ENCODE assay signal across 10 mouse cellular contexts in genomic region chr16:8595411-8595810, GRCm38 (mm10). TPM values are rescaled to one million over a fixed set of nuclear protein-coding genes. Genes with fewer than 3 reads are reported as not detected.
DNase-seq lines count a peak whose midpoint lies in the region; ATAC-seq and TF ChIP-seq lines count a peak whose summit lies in the region.
"Had no signal": no experiment of that assay in that cellular context is flagged by ENCODE, and none has a peak within 500 bp of the region (broad histone marks: within the 10 kb centered on the region; RNA-seq: fewer than 3 reads in every experiment).

No protein-coding gene starts in this region.

- no peaks in the 10 kb centered on the region for H3K27me3 ChIP-seq in forebrain, embryonic 14.5 days (replicated peaks; ENCODE audit: control insufficient read depth, insufficient read depth, low read length)
- no peaks in the 10 kb centered on the region for H3K27me3 ChIP-seq in forebrain, embryonic 11.5 days (ENCODE audit: control insufficient read depth, insufficient read depth, low read length)
- no peaks in the 10 kb centered on the region for H3K27me3 ChIP-seq in midbrain, postnatal 0 days (ENCODE audit: insufficient read depth, low read length)
- no peaks in the 10 kb centered on the region for H3K27me3 ChIP-seq in midbrain, embryonic 11.5 days (ENCODE audit: control insufficient read depth, insufficient read depth, low read length)
- H3K27me3 ChIP-seq: liver, embryonic 15.5 days had no signal

- no peak overlapping the region for H3K4me3 ChIP-seq in forebrain, embryonic 14.5 days (ENCODE audit: low read depth, low read length)
- no peak overlapping the region for H3K4me3 ChIP-seq in forebrain, embryonic 11.5 days (ENCODE audit: low read depth, low read length)
- H3K4me3 ChIP-seq in midbrain, postnatal 0 days (ENCODE audit: low read depth, low read length): no peak overlapping the region
- H3K4me3 ChIP-seq in midbrain, embryonic 11.5 days (ENCODE audit: low read depth, low read length): no peak overlapping the region
- H3K4me3 ChIP-seq: gastrocnemius, adult 2 months; liver, embryonic 15.5 days had no signal

- H3K4me2 ChIP-seq in forebrain, embryonic 14.5 days (ENCODE audit: low read length): no peak overlapping the region
- no peak overlapping the region for H3K4me2 ChIP-seq in forebrain, embryonic 11.5 days (ENCODE audit: low read depth, low read length, severe bottlenecking)
- H3K4me2 ChIP-seq in midbrain, postnatal 0 days (ENCODE audit: low read depth, low read length, poor library complexity, severe bottlenecking): no peak overlapping the region
- no peak overlapping the region for H3K4me2 ChIP-seq in midbrain, embryonic 11.5 days
- H3K4me2 ChIP-seq: liver, embryonic 15.5 days had no signal

- H3K36me3 ChIP-seq in forebrain, embryonic 14.5 days (ENCODE audit: control insufficient read depth, insufficient read depth, low read length): no peaks in the 10 kb centered on the region
- H3K36me3 ChIP-seq in forebrain, embryonic 11.5 days (ENCODE audit: control insufficient read depth, insufficient read depth, low read length): no peaks in the 10 kb centered on the region
- no peaks in the 10 kb centered on the region for H3K36me3 ChIP-seq in midbrain, postnatal 0 days (ENCODE audit: insufficient read depth, low read length)
- no peaks in the 10 kb centered on the region for H3K36me3 ChIP-seq in midbrain, embryonic 11.5 days (ENCODE audit: control insufficient read depth, insufficient read depth, low read length)

- peak; percentile 89 for DNase-seq in forebrain, embryonic 14.5 days (ENCODE audit: low spot score)
- DNase-seq in forebrain, embryonic 11.5 days (ENCODE audit: low spot score): no peak
- peak; percentile 23 for DNase-seq in midbrain, postnatal 0 days (ENCODE audit: low spot score)
- DNase-seq in midbrain, embryonic 11.5 days (ENCODE audit: low spot score, missing footprints): no peak
- DNase-seq in left cerebral cortex, adult 8-10 months (ENCODE audit: low spot score in 2 of 2): peak; percentile 27 to 61
- no peak for DNase-seq in thymus, postnatal 36 days
- DNase-seq in thymus, postnatal 0 days (ENCODE audit: low spot score): no peak
- no peak for DNase-seq in urinary bladder, postnatal 14 days (ENCODE audit: low spot score)
- DNase-seq: gastrocnemius, adult 2 months had no signal

- peak; percentile 69; the same call in 1 of the 2 replicates for ATAC-seq in forebrain, embryonic 14.5 days
- no peak for ATAC-seq in forebrain, embryonic 11.5 days (replicated peaks; ENCODE audit: low FRiP score)
- no peak for ATAC-seq in midbrain, postnatal 0 days (ENCODE audit: low FRiP score)
- ATAC-seq in midbrain, embryonic 11.5 days (ENCODE audit: low FRiP score): no peak

- H3K9ac ChIP-seq in forebrain, embryonic 14.5 days (ENCODE audit: low read length): no peak overlapping the region
- H3K9ac ChIP-seq in forebrain, embryonic 11.5 days (ENCODE audit: low read length): no peak overlapping the region
- H3K9ac ChIP-seq in midbrain, postnatal 0 days (replicated peaks; ENCODE audit: low read length, poor library complexity, severe bottlenecking): no peak overlapping the region
- H3K9ac ChIP-seq in midbrain, embryonic 11.5 days (ENCODE audit: low read length): no peak overlapping the region
- H3K9ac ChIP-seq: liver, embryonic 15.5 days had no signal

- H3K27ac ChIP-seq in forebrain, embryonic 14.5 days (ENCODE audit: low read depth, low read length): no peak overlapping the region
- no peak overlapping the region for H3K27ac ChIP-seq in forebrain, embryonic 11.5 days (ENCODE audit: low read depth, low read length)
- H3K27ac ChIP-seq in midbrain, postnatal 0 days (ENCODE audit: low read depth, low read length): no peak overlapping the region
- no peak overlapping the region for H3K27ac ChIP-seq in midbrain, embryonic 11.5 days (ENCODE audit: low read depth, low read length)
- H3K27ac ChIP-seq: gastrocnemius, adult 2 months; liver, embryonic 15.5 days had no signal

- WGBS in forebrain, embryonic 14.5 days: 44% methylated on average over 4 of the region's 4 CpGs
- WGBS in forebrain, embryonic 11.5 days: 66% methylated on average over 4 of the region's 4 CpGs
- WGBS in midbrain, postnatal 0 days: 79% methylated on average over 4 of the region's 4 CpGs
- 73% methylated on average over 4 of the region's 4 CpGs for WGBS in midbrain, embryonic 11.5 days

- no peak for TF ChIP-seq CTCF in midbrain, postnatal 0 days (IDR thresholded peaks at IDR 0.05)

- no peaks in the 10 kb centered on the region for H3K9me3 ChIP-seq in forebrain, embryonic 14.5 days (replicated peaks; ENCODE audit: control insufficient read depth, low read length)
- H3K9me3 ChIP-seq in forebrain, embryonic 11.5 days (ENCODE audit: control insufficient read depth, low read length): no peaks in the 10 kb centered on the region
- no peaks in the 10 kb centered on the region for H3K9me3 ChIP-seq in midbrain, postnatal 0 days (ENCODE audit: low read length)
- H3K9me3 ChIP-seq in midbrain, embryonic 11.5 days (ENCODE audit: control insufficient read depth, low read length): no peaks in the 10 kb centered on the region
- H3K9me3 ChIP-seq: liver, embryonic 15.5 days had no signal

- no peaks in the 10 kb centered on the region for H3K4me1 ChIP-seq in forebrain, embryonic 14.5 days (ENCODE audit: control insufficient read depth, insufficient read depth, low read length)
- no peaks in the 10 kb centered on the region for H3K4me1 ChIP-seq in forebrain, embryonic 11.5 days (replicated peaks; ENCODE audit: control insufficient read depth, insufficient read depth, low read length)
- H3K4me1 ChIP-seq in midbrain, postnatal 0 days (ENCODE audit: insufficient read depth, low read length): no peaks in the 10 kb centered on the region
- H3K4me1 ChIP-seq in midbrain, embryonic 11.5 days (ENCODE audit: control insufficient read depth, insufficient read depth, low read length): no peaks in the 10 kb centered on the region
- H3K4me1 ChIP-seq: liver, embryonic 15.5 days had no signal

RNA-seq across cellular contexts. Expression of gene Pmm2, which starts 42.1 kb away (rescaled TPM):
- 34.7 and 36.3 TPM in 2 replicates for polyA plus RNA-seq in forebrain, embryonic 14.5 days (2014; fragmentation: Nextera tagmentation; extraction: Ambion mirVana)
- 43.8 and 44.8 TPM in 2 replicates for polyA plus RNA-seq in forebrain, embryonic 11.5 days (2014; fragmentation: Nextera tagmentation; extraction: Ambion mirVana)
- total RNA-seq in midbrain, postnatal 0 days (2014; rRNA removed): 27.8 and 39.6 TPM in 2 replicates
- polyA plus RNA-seq in midbrain, postnatal 0 days (2015; fragmentation: Nextera tagmentation; extraction: Ambion mirVana): 24.6 and 24.8 TPM in 2 replicates
- 36.3 and 38.0 TPM in 2 replicates for polyA plus RNA-seq in midbrain, embryonic 11.5 days (2014; fragmentation: Nextera tagmentation; extraction: Ambion mirVana)
- total RNA-seq in left cerebral cortex, adult 8-10 months (2022): 10 to 100 TPM; 28.6 to 33.1 (median 29.1) TPM
- polyA plus RNA-seq in thymus, postnatal 0 days (2015; fragmentation: Nextera tagmentation; extraction: Ambion mirVana): 53.3 and 60.3 TPM in 2 replicates

RNA-seq across cellular contexts. Expression of gene Tmem186, which starts 42.1 kb away (rescaled TPM):
- polyA plus RNA-seq in forebrain, embryonic 14.5 days (2014; fragmentation: Nextera tagmentation; extraction: Ambion mirVana): 14.8 TPM in 2 replicates
- 19.9 and 20.8 TPM in 2 replicates for polyA plus RNA-seq in forebrain, embryonic 11.5 days (2014; fragmentation: Nextera tagmentation; extraction: Ambion mirVana)
- total RNA-seq in midbrain, postnatal 0 days (2014; rRNA removed): 18.6 and 22.1 TPM in 2 replicates
- polyA plus RNA-seq in midbrain, postnatal 0 days (2015; fragmentation: Nextera tagmentation; extraction: Ambion mirVana): 16.1 and 17.6 TPM in 2 replicates
- 19.0 and 23.1 TPM in 2 replicates for polyA plus RNA-seq in midbrain, embryonic 11.5 days (2014; fragmentation: Nextera tagmentation; extraction: Ambion mirVana)
- 10 to 100 TPM; 12.5 to 14.2 (median 13.5) TPM for total RNA-seq in left cerebral cortex, adult 8-10 months (2022)
- 20.1 and 22.8 TPM in 2 replicates for polyA plus RNA-seq in thymus, postnatal 0 days (2015; fragmentation: Nextera tagmentation; extraction: Ambion mirVana)

Comparison
In these comparisons a context has a peak if more than half of its experiments do, and no peak if none do; other contexts are left out.
1. DNase-seq: peak in forebrain, embryonic 14.5 days (single experiment), midbrain, postnatal 0 days (single experiment) and left cerebral cortex, adult 8-10 months (2 of 2); none in forebrain, embryonic 11.5 days (single experiment), midbrain, embryonic 11.5 days (single experiment), thymus, postnatal 36 days (0 of 2), thymus, postnatal 0 days (single experiment) and urinary bladder, postnatal 14 days (single experiment).